Mouse (Mus musculus) heart, adult 18-20 months (tissue): ENCODE measurements around the gene 9430007A20Rik. TPM values are rescaled to one million over a fixed set of nuclear protein-coding genes. Genes with fewer than 3 reads are reported as not detected.
"Not testable (repeated sequence)": the region's sequence is repeated elsewhere in the genome, so short reads cannot be mapped to it uniquely, and the experiment has no call there.

ENCODE experiments used
- DNase-seq, 2 experiments: peaks; one replicate each; pipeline ENCODE4 v3.0.0; 2021 to 2022; ENCODE audit warnings: mixed read lengths in 1 of 2
- long read RNA-seq, 2 experiments: library from polyadenylated mRNA; stranded (forward); transcript quantifications; one replicate each; pipeline ENCODE4 v2.0.0; 2021
- total RNA-seq, 2 experiments: library from RNA; stranded (reverse); gene quantifications; 2 replicates each; pipeline ENCODE4 v1.2.3; 2021

9430007A20Rik gene
- not detected for total RNA-seq
- long read RNA-seq, experiment 1, result 0 reads
- long read RNA-seq, experiment 2, result 0 reads

GRCm38 (mm10) chr4:144519522-144519921 lies at the start of gene 9430007A20Rik:
Gene 9430007A20Rik, plus strand, starts transcription at chr4:144519822.
- DNase-seq, result no peak

GRCm38 (mm10) chr4:144493331-144493730 lies 26.3 kb upstream of the 9430007A20Rik start:
- DNase-seq, result no peak

- DNase-seq, result no peak
These were observed 13.1 kb upstream of the 9430007A20Rik start for GRCm38 (mm10) chr4:144506518-144506917.

- no peak for DNase-seq
These were observed 25.1 kb downstream of the 9430007A20Rik start for GRCm38 (mm10) chr4:144544689-144545088.

GRCm38 (mm10) chr4:144545339-144545738 lies 25.7 kb downstream of the 9430007A20Rik start:
- DNase-seq, result not testable (repeated sequence)

- no peak for DNase-seq
These were observed 31.5 kb downstream of the 9430007A20Rik start for GRCm38 (mm10) chr4:144551156-144551555.

- DNase-seq, result peak in 1 of 2 experiments; percentile 5
These were observed 40.2 kb downstream of the 9430007A20Rik start for GRCm38 (mm10) chr4:144559792-144560191.

- DNase-seq, result no peak
These were observed 41.6 kb downstream of the 9430007A20Rik start for GRCm38 (mm10) chr4:144561205-144561604.

- DNase-seq, result no peak
These were observed 45.4 kb downstream of the 9430007A20Rik start, which contains the start of gene Gm13124 for GRCm38 (mm10) chr4:144565034-144565433. Gene Gm13124, minus strand, starts transcription at chr4:144565134.

GRCm38 (mm10) chr4:144567752-144568151 lies 48.1 kb downstream of the 9430007A20Rik start:
- no peak for DNase-seq

Other genes with a start within 250 kb of the 9430007A20Rik start
- not detected for gene Pramel5, start 239.3 kb upstream of the 9430007A20Rik start, total RNA-seq
- not detected for gene Gm13128, start 189.6 kb upstream of the 9430007A20Rik start, total RNA-seq
- gene Gm13119, start 161.9 kb upstream of the 9430007A20Rik start, total RNA-seq, result not detected
- not detected for gene Pramef20, start 141.9 kb upstream of the 9430007A20Rik start, total RNA-seq
- gene Pramef12, start 111.4 kb upstream of the 9430007A20Rik start, total RNA-seq, result not detected
- gene 1700012P22Rik, start 81.0 kb upstream of the 9430007A20Rik start, total RNA-seq, result not detected
- gene Gm9944, start 66.5 kb upstream of the 9430007A20Rik start, total RNA-seq, result not detected
- gene Aadacl3, start 56.1 kb upstream of the 9430007A20Rik start, total RNA-seq, result not detected
- gene Gm13124, start 45.3 kb downstream of the 9430007A20Rik start, total RNA-seq, result not detected
- gene Aadacl4, start 93.9 kb downstream of the 9430007A20Rik start, total RNA-seq, result not detected
- not detected for gene Gm436, start 166.5 kb downstream of the 9430007A20Rik start, total RNA-seq
- gene Gm13178, start 201.6 kb downstream of the 9430007A20Rik start, total RNA-seq, result not detected